ENCODE assay signal across 8 mouse cellular contexts in genomic region chr13:84348701-84348975, GRCm38 (mm10).
DNase-seq lines count a peak whose midpoint lies in the region; ATAC-seq and TF ChIP-seq lines count a peak whose summit lies in the region.

No protein-coding gene starts in this region.

- peak overlapping the region; percentile 45 for H3K4me3 ChIP-seq in forebrain, embryonic 15.5 days
- peak overlapping the region; percentile 20 for H3K4me3 ChIP-seq in liver, adult 2 months (ENCODE audit: insufficient read depth, low read depth, low read length)
- H3K4me3 ChIP-seq in stomach, embryonic 14.5 days (ENCODE audit: low read depth, low read length): peak overlapping the region; percentile 33

- no peaks in the 10 kb centered on the region for H3K9me3 ChIP-seq in forebrain, embryonic 15.5 days
- H3K9me3 ChIP-seq in stomach, embryonic 14.5 days (ENCODE audit: control insufficient read depth, low read depth, low read length): no peaks in the 10 kb centered on the region

- peak overlapping the region; percentile 100 for H3K27ac ChIP-seq in forebrain, embryonic 15.5 days (replicated peaks)
- no peak overlapping the region for H3K27ac ChIP-seq in liver, adult 2 months (replicated peaks; ENCODE audit: insufficient read depth, low read depth, low read length)
- H3K27ac ChIP-seq in stomach, embryonic 14.5 days (ENCODE audit: low read length): no peak overlapping the region; the same call in 1 of the 2 replicates

- H3K36me3 ChIP-seq in forebrain, embryonic 15.5 days: no peaks in the 10 kb centered on the region
- no peaks in the 10 kb centered on the region for H3K36me3 ChIP-seq in liver, adult 2 months (ENCODE audit: control insufficient read depth, insufficient read depth, low read length)
- no peaks in the 10 kb centered on the region for H3K36me3 ChIP-seq in stomach, embryonic 14.5 days (ENCODE audit: control insufficient read depth, insufficient read depth, low read length)

- H3K27me3 ChIP-seq in forebrain, embryonic 15.5 days: no peaks in the 10 kb centered on the region
- peaks cover 8% of the 10 kb centered on the region for H3K27me3 ChIP-seq in liver, adult 2 months (ENCODE audit: control insufficient read depth, insufficient read depth, low read length)
- peaks cover 21% of the 10 kb centered on the region for H3K27me3 ChIP-seq in stomach, embryonic 14.5 days (ENCODE audit: control insufficient read depth, insufficient read depth, low read length)

- no peaks in the 10 kb centered on the region for H3K79me2 ChIP-seq in liver, adult 2 months (ENCODE audit: control insufficient read depth, insufficient read depth, low read length)

- peak; percentile 65 for DNase-seq in retina, embryonic 14.5 days (ENCODE audit: low spot score)
- no peak for DNase-seq in retina, postnatal 1 day
- peak; percentile 8 for DNase-seq in liver, adult 2 months (ENCODE audit: extremely low read depth, low read depth, low spot score)
- DNase-seq in cerebellum, adult 18-20 months: no peak
- DNase-seq in right cerebral cortex, postnatal 10 days (ENCODE audit: low spot score in 2 of 2): no peak
- no peak for DNase-seq in thymus, postnatal 14 days

- H3K4me1 ChIP-seq in forebrain, embryonic 15.5 days: peaks cover 51% of the 10 kb centered on the region
- H3K4me1 ChIP-seq in liver, adult 2 months (ENCODE audit: control insufficient read depth, insufficient read depth, low read length): peaks cover 8% of the 10 kb centered on the region
- no peaks in the 10 kb centered on the region for H3K4me1 ChIP-seq in stomach, embryonic 14.5 days (ENCODE audit: control insufficient read depth, insufficient read depth, low read length)

- TF ChIP-seq POLR2A in liver, adult 2 months (IDR thresholded peaks at IDR 0.05; ENCODE audit: extremely low read depth, insufficient read depth, low read length): no peak

- H3K4me2 ChIP-seq in forebrain, embryonic 15.5 days (replicated peaks): peak overlapping the region; percentile 75
- peak overlapping the region; percentile 69 for H3K4me2 ChIP-seq in stomach, embryonic 14.5 days (replicated peaks; ENCODE audit: low read depth, low read length)

- H3K9ac ChIP-seq in forebrain, embryonic 15.5 days (replicated peaks): peak overlapping the region; percentile 82
- H3K9ac ChIP-seq in liver, adult 2 months (ENCODE audit: low read depth, low read length): no peak overlapping the region
- H3K9ac ChIP-seq in stomach, embryonic 14.5 days (replicated peaks; ENCODE audit: low read depth, low read length): 0 out of 2 replicates have a peak overlapping the region, but pooled peaks have one; percentile 12

- no peak for TF ChIP-seq CTCF in liver, adult 2 months (IDR thresholded peaks at IDR 0.05; ENCODE audit: low read depth, low read length)

- peak; percentile 4 for ATAC-seq in forebrain, embryonic 15.5 days (replicated peaks)
- ATAC-seq in stomach, embryonic 14.5 days (ENCODE audit: insufficient number of reproducible peaks, insufficient read depth, low FRiP score, low read depth): no peak

- WGBS in forebrain, embryonic 15.5 days: 0% methylated on average over 9 of the region's 9 CpGs
- WGBS in liver, adult 2 months: 2% methylated on average over 9 of the region's 9 CpGs
- 0% methylated on average over 9 of the region's 9 CpGs for WGBS in stomach, embryonic 14.5 days

Comparison
In these comparisons a context has a peak if more than half of its experiments do, and no peak if none do; other contexts are left out.
1. DNase-seq: peak in retina, embryonic 14.5 days (single experiment) and liver, adult 2 months (single experiment); none in retina, postnatal 1 day (single experiment), cerebellum, adult 18-20 months (0 of 2), right cerebral cortex, postnatal 10 days (0 of 2) and thymus, postnatal 14 days (single experiment).
2. Peak in every context shown above with its lines, with median percentiles within 50 percentile points of each other: H3K4me3 ChIP-seq.